ENCODE assay signal across 16 mouse cellular contexts in genomic region chr11:64208306-64208705, GRCm38 (mm10).
"Had no signal": no experiment of that assay in that cellular context is flagged by ENCODE, and none has a peak within 500 bp of the region (broad histone marks: within the 10 kb centered on the region; RNA-seq: fewer than 3 reads in every experiment).

No protein-coding gene starts in this region.

- ATAC-seq: liver, embryonic 12.5 days; midbrain, embryonic 16.5 days had no signal

- H3K27me3 ChIP-seq: limb, embryonic 15.5 days; liver, embryonic 12.5 days; midbrain, embryonic 12.5 days; neural tube, embryonic 15.5 days; stomach, embryonic 15.5 days had no signal

- H3K27ac ChIP-seq: left cerebral cortex, adult 2 months; limb, embryonic 15.5 days; liver, embryonic 12.5 days; macrophage; midbrain, embryonic 12.5 days; neural tube, embryonic 15.5 days; stomach, embryonic 15.5 days had no signal

- H3K4me3 ChIP-seq: kidney, embryonic 15.5 days; left cerebral cortex, adult 2 months; limb, embryonic 15.5 days; liver, embryonic 12.5 days; megakaryocyte, embryonic 14.5 days; midbrain, embryonic 12.5 days; neural tube, embryonic 15.5 days; stomach, embryonic 15.5 days had no signal

- DNase-seq: kidney, postnatal 25 days; lung, embryonic 14.5 days; lung, postnatal 10 days; right cerebral cortex, postnatal 14 days; thymus, adult 2 months; thymus, postnatal 25 days had no signal

- H3K9me3 ChIP-seq: kidney, embryonic 15.5 days; limb, embryonic 15.5 days; liver, embryonic 12.5 days; midbrain, embryonic 12.5 days; neural tube, embryonic 15.5 days; stomach, embryonic 15.5 days had no signal

- H3K4me2 ChIP-seq: kidney, embryonic 15.5 days; limb, embryonic 15.5 days; liver, embryonic 12.5 days; lung, embryonic 14.5 days; midbrain, embryonic 12.5 days; neural tube, embryonic 15.5 days; stomach, embryonic 15.5 days had no signal

- H3K36me3 ChIP-seq: kidney, embryonic 15.5 days; limb, embryonic 15.5 days; liver, embryonic 12.5 days; midbrain, embryonic 12.5 days; neural tube, embryonic 15.5 days; stomach, embryonic 15.5 days had no signal

- H3K9ac ChIP-seq: kidney, embryonic 15.5 days; limb, embryonic 15.5 days; liver, embryonic 12.5 days; lung, embryonic 14.5 days; midbrain, embryonic 12.5 days; neural tube, embryonic 15.5 days; stomach, embryonic 15.5 days had no signal

- H3K4me1 ChIP-seq: limb, embryonic 15.5 days; neural tube, embryonic 15.5 days; stomach, embryonic 15.5 days had no signal
